Mouse (Mus musculus) intestine, embryonic 16.5 days (tissue): Measurements from ENCODE around the gene Slco1a4. TPM values are rescaled to one million over a fixed set of nuclear protein-coding genes. Genes with fewer than 3 reads are reported as not detected.
"Not testable (repeated sequence)": the region's sequence is repeated elsewhere in the genome, so short reads cannot be mapped to it uniquely, and the experiment has no call there.

ENCODE experiments used
- ATAC-seq: fragments of 200-750 bp; cut with Nextera tagmentation; 2 replicates; pipeline ENCODE4 v1.8.0; 2017; ENCODE audit warnings: moderate TSS enrichment, moderate library complexity
- H3K27ac ChIP-seq: fragments of 300-500 bp; sonication (generic); 2 replicates; pipeline ENCODE4 v1.5.1; 2014; ENCODE audit warnings: mild to moderate bottlenecking, low read length
- H3K27me3 ChIP-seq: fragments of 300-500 bp; sonication (generic); replicated peaks from 2 replicates; pipeline ENCODE4 v1.6.1; 2014; ENCODE audit warnings: low read length, control low read depth, mixed read lengths; ENCODE audit not compliant: control insufficient read depth, insufficient read depth
- H3K36me3 ChIP-seq: fragments of 300-500 bp; sonication (generic); 2 replicates; pipeline ENCODE4 v1.6.1; 2014; ENCODE audit warnings: low read length, control low read depth; ENCODE audit not compliant: control insufficient read depth, insufficient read depth
- H3K4me1 ChIP-seq: fragments of 300-500 bp; sonication (generic); 2 replicates; pipeline ENCODE4 v1.6.1; 2014; ENCODE audit warnings: low read length, control low read depth, mixed read lengths; ENCODE audit not compliant: control insufficient read depth, insufficient read depth
- H3K4me2 ChIP-seq: fragments of 300-500 bp; sonication (generic); 2 replicates; pipeline ENCODE4 v1.6.1; 2014; ENCODE audit warnings: low read depth, low read length, control low read depth
- H3K4me3 ChIP-seq: fragments of 300-500 bp; sonication (generic); 2 replicates; pipeline ENCODE4 v1.5.1; 2014; ENCODE audit warnings: mild to moderate bottlenecking, low read length
- H3K9ac ChIP-seq: fragments of 300-500 bp; sonication (generic); 2 replicates; pipeline ENCODE4 v1.6.1; 2014; ENCODE audit warnings: low read depth, low read length
- H3K9me3 ChIP-seq: fragments of 300-500 bp; sonication (generic); 2 replicates; pipeline ENCODE4 v1.6.1; 2016; ENCODE audit warnings: low read length, control low read depth; ENCODE audit not compliant: control insufficient read depth
- WGBS: fragments of 180-500 bp; shearing (Covaris S2); extraction: QIAGEN DNeasy Blood & Tissue Kit; methylation state at CpG from one replicate; pipeline ENCODE4 v1.1.7; 2014; 5-methylcytosine and 5-hydroxymethylcytosine counted together
- polyA plus RNA-seq: library from polyadenylated mRNA; unstranded; fragments of >200 nt; fragmentation: Nextera tagmentation; extraction: Ambion mirVana; gene quantifications from 2 replicates; pipeline ENCODE4 v1.2.1, GENCODE M21; 2015

The Slco1a4 gene
- not detected in 2 replicates for polyA plus RNA-seq

GRCm38 (mm10) chr6:141856085-141856484 lies at the start of gene Slco1a4:
Slco1a4 (minus strand) TSS chr6:141856199.
- WGBS, result 67% methylated on average over 2 of the region's 2 CpGs
- Histone ChIP-seq H3K9ac (no peak within 1 kb of the TSS), H3K27ac (no peak within 1 kb of the TSS), H3K36me3 (no peaks in the 10 kb centered on the region), H3K4me2 (no peak within 1 kb of the TSS), H3K27me3 (no peaks in the 10 kb centered on the region), H3K9me3 (no peaks in the 10 kb centered on the region), H3K4me1 (no peaks in the 10 kb centered on the region), H3K4me3 (no peak within 1 kb of the TSS)
- no peak for ATAC-seq

GRCm38 (mm10) chr6:141898197-141898596 lies 42.2 kb upstream of the Slco1a4 start:
- no peak for ATAC-seq
- Histone ChIP-seq H3K4me2 (no peak overlapping the region), H3K9ac (no peak overlapping the region), H3K4me1 (no peaks in the 10 kb centered on the region), H3K27ac (no peak overlapping the region), H3K27me3 (no peaks in the 10 kb centered on the region), H3K4me3 (no peak overlapping the region), H3K9me3 (no peaks in the 10 kb centered on the region), H3K36me3 (no peaks in the 10 kb centered on the region)
- WGBS, result 77% methylated on average over 2 of the region's 2 CpGs

- WGBS, result 41% methylated on average over 2 of the region's 2 CpGs
- no peak for ATAC-seq
- no peaks in the 10 kb centered on the region for H3K4me1 ChIP-seq
- H3K9ac ChIP-seq, result no peak overlapping the region
- H3K27ac ChIP-seq, result no peak overlapping the region
- H3K4me2 ChIP-seq, result no peak overlapping the region
- H3K9me3 ChIP-seq, result no peaks in the 10 kb centered on the region
- H3K4me3 ChIP-seq, result no peak overlapping the region
- H3K36me3 ChIP-seq, result no peaks in the 10 kb centered on the region
- H3K27me3 ChIP-seq, result no peaks in the 10 kb centered on the region
These were observed 33.7 kb upstream of the Slco1a4 start for GRCm38 (mm10) chr6:141889723-141890122.

- ATAC-seq, result no peak
- Histone ChIP-seq H3K27ac (no peak overlapping the region), H3K9ac (no peak overlapping the region), H3K4me3 (no peak overlapping the region), H3K36me3 (no peaks in the 10 kb centered on the region), H3K9me3 (no peaks in the 10 kb centered on the region), H3K4me1 (no peaks in the 10 kb centered on the region), H3K4me2 (no peak overlapping the region), H3K27me3 (no peaks in the 10 kb centered on the region)
- 70% methylated on average over 2 of the region's 2 CpGs for WGBS
These were observed 32.2 kb upstream of the Slco1a4 start for GRCm38 (mm10) chr6:141888248-141888647.

GRCm38 (mm10) chr6:141882581-141882980 lies 26.6 kb upstream of the Slco1a4 start:
- H3K9me3 ChIP-seq, result no peaks in the 10 kb centered on the region
- no peak overlapping the region for H3K27ac ChIP-seq
- H3K36me3 ChIP-seq, result no peaks in the 10 kb centered on the region
- 55% methylated on average over 1 of the region's 1 CpGs for WGBS
- H3K4me1 ChIP-seq, result no peaks in the 10 kb centered on the region
- H3K9ac ChIP-seq, result no peak overlapping the region
- H3K4me3 ChIP-seq, result no peak overlapping the region
- no peaks in the 10 kb centered on the region for H3K27me3 ChIP-seq
- no peak for ATAC-seq
- H3K4me2 ChIP-seq, result no peak overlapping the region

- H3K27ac ChIP-seq, H3K9ac ChIP-seq, H3K9me3 ChIP-seq, H3K4me2 ChIP-seq, H3K4me1 ChIP-seq, H3K27me3 ChIP-seq, ATAC-seq, H3K36me3 ChIP-seq, H3K4me3 ChIP-seq: not testable (repeated sequence)
- WGBS, result 80% methylated on average over 4 of the region's 4 CpGs
These were observed 19.7 kb upstream of the Slco1a4 start for GRCm38 (mm10) chr6:141875742-141876141.

- H3K4me1 ChIP-seq, result no peaks in the 10 kb centered on the region
- H3K27ac ChIP-seq, result no peak overlapping the region
- no peaks in the 10 kb centered on the region for H3K27me3 ChIP-seq
- no peak overlapping the region for H3K4me2 ChIP-seq
- no peak for ATAC-seq
- no peaks in the 10 kb centered on the region for H3K9me3 ChIP-seq
- no peaks in the 10 kb centered on the region for H3K36me3 ChIP-seq
- 59% methylated on average over 2 of the region's 2 CpGs for WGBS
- no peak overlapping the region for H3K4me3 ChIP-seq
- H3K9ac ChIP-seq, result no peak overlapping the region
These were observed 15.7 kb upstream of the Slco1a4 start for GRCm38 (mm10) chr6:141871711-141872110.

- no peak for ATAC-seq
- Histone ChIP-seq H3K9me3 (no peaks in the 10 kb centered on the region), H3K27ac (no peak overlapping the region), H3K4me1 (no peaks in the 10 kb centered on the region), H3K36me3 (no peaks in the 10 kb centered on the region), H3K27me3 (no peaks in the 10 kb centered on the region), H3K4me2 (no peak overlapping the region), H3K4me3 (no peak overlapping the region), H3K9ac (no peak overlapping the region)
- 73% methylated on average over 5 of the region's 5 CpGs for WGBS
These were observed 12.7 kb upstream of the Slco1a4 start for GRCm38 (mm10) chr6:141868735-141869134.

GRCm38 (mm10) chr6:141866026-141866425 lies 10.0 kb upstream of the Slco1a4 start:
- WGBS, result 85% methylated on average over 5 of the region's 5 CpGs
- ATAC-seq, result no peak

GRCm38 (mm10) chr6:141857735-141858531 lies 1.9 kb upstream of the Slco1a4 start:
- no peak overlapping the region for H3K4me3 ChIP-seq
- no peak overlapping the region for H3K4me2 ChIP-seq
- 83% methylated on average over 8 of the region's 8 CpGs for WGBS
- H3K9me3 ChIP-seq, result no peaks in the 10 kb centered on the region
- H3K9ac ChIP-seq, result no peak overlapping the region
- no peak overlapping the region for H3K27ac ChIP-seq
- H3K4me1 ChIP-seq, result no peaks in the 10 kb centered on the region
- no peak for ATAC-seq
- no peaks in the 10 kb centered on the region for H3K27me3 ChIP-seq
- no peaks in the 10 kb centered on the region for H3K36me3 ChIP-seq

More at GRCm38 (mm10) chr6:141866026-141866425, 10.0 kb upstream of the Slco1a4 start:
- Histone ChIP-seq H3K4me3 (no peak overlapping the region), H3K27ac (no peak overlapping the region), H3K4me1 (no peaks in the 10 kb centered on the region), H3K4me2 (no peak overlapping the region), H3K27me3 (no peaks in the 10 kb centered on the region), H3K9me3 (no peaks in the 10 kb centered on the region), H3K9ac (no peak overlapping the region), H3K36me3 (no peaks in the 10 kb centered on the region)
